Mouse (Mus musculus): ENCODE measurements around the gene Kcnmb4. TPM values are rescaled to one million over a fixed set of nuclear protein-coding genes. Genes with fewer than 3 reads are reported as not detected.
A peak's percentile ranks its signal among the peaks of the same experiment; 100 is the strongest.

Gene Kcnmb4
- polyA plus RNA-seq, 1 experiment from 2014 or later = 6.2 TPM

DNA sequence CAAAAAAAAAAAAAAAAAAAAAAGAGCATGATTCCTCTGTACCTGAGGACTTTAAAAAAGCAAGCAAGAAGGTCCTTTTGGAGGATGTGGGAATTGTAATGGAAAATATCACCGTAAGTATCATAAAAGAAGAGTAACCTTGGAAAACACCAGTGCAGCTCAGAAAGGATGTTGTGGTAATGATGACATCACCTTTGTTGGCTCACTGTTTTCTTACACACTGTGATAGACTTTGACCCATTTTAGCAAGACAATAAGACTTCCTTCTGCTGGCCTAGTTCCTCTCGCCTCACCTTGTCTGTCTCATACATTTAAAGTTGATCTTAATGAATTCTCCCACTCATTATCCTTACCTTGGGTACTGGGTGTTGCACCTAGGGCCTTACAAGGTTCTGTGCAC is 51.1 kb downstream of the Kcnmb4 start:
- no peak overlapping the region for H3K4me3 ChIP-seq (ENCODE audit: low read depth, low read length)
- no peaks in the 10 kb centered on the region for H3K36me3 ChIP-seq (ENCODE audit: control insufficient read depth, insufficient read depth, low read length)
- WGBS (ENCODE audit: insufficient replicate concordance) = 76% methylated on average over 2 of the region's 2 CpGs

DNA sequence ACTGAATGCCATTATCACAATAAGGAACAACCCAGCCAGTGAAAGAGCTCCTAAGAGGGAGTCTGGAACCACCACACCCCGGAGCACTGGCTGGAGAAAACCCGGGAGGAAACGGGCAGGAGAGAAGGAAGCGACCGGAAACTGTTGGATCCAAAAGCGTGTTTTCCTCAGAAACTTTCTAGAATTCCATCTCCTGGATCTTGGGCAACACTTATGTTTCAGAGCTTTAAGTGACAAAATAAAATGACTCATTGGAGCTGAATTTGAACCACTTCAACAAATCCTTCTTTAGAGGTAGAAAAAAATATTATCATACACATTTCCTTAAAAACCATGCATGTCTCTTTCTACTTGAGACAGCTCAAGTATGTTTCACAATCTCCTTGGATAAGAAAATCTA is 52.7 kb downstream of the Kcnmb4 start:
- Histone ChIP-seq H3K4me3 (ENCODE audit: low read depth, low read length) (no peak overlapping the region), H3K4me2 (no peak overlapping the region), H3K9ac (ENCODE audit: low read depth, low read length) (no peak overlapping the region), H3K9me3 (replicated peaks; ENCODE audit: control insufficient read depth, low read length) (no peaks in the 10 kb centered on the region; the same call in 1 of the 2 replicates), H3K36me3 (ENCODE audit: control insufficient read depth, insufficient read depth, low read length) (no peaks in the 10 kb centered on the region), H3K27ac (ENCODE audit: low read depth, low read length) (no peak overlapping the region), H3K4me1 (ENCODE audit: control insufficient read depth, insufficient read depth, low read length) (no peaks in the 10 kb centered on the region), H3K27me3 (ENCODE audit: control insufficient read depth, insufficient read depth, low read length) (no peaks in the 10 kb centered on the region)
- WGBS (ENCODE audit: insufficient replicate concordance) = 76% methylated on average over 6 of the region's 6 CpGs
- no peak for ATAC-seq (replicated peaks; ENCODE audit: insufficient number of reproducible peaks, low FRiP score, low TSS enrichment)

More for the DNA sequence above, 51.1 kb downstream of the Kcnmb4 start:
- Histone ChIP-seq H3K4me1 (ENCODE audit: control insufficient read depth, insufficient read depth, low read length) (no peaks in the 10 kb centered on the region), H3K27me3 (ENCODE audit: control insufficient read depth, insufficient read depth, low read length) (no peaks in the 10 kb centered on the region), H3K4me2 (no peak overlapping the region), H3K9me3 (replicated peaks; ENCODE audit: control insufficient read depth, low read length) (no peaks in the 10 kb centered on the region; the same call in 1 of the 2 replicates), H3K9ac (ENCODE audit: low read depth, low read length) (no peak overlapping the region), H3K27ac (ENCODE audit: low read depth, low read length) (no peak overlapping the region)
- no peak for ATAC-seq (replicated peaks; ENCODE audit: insufficient number of reproducible peaks, low FRiP score, low TSS enrichment)

DNA sequence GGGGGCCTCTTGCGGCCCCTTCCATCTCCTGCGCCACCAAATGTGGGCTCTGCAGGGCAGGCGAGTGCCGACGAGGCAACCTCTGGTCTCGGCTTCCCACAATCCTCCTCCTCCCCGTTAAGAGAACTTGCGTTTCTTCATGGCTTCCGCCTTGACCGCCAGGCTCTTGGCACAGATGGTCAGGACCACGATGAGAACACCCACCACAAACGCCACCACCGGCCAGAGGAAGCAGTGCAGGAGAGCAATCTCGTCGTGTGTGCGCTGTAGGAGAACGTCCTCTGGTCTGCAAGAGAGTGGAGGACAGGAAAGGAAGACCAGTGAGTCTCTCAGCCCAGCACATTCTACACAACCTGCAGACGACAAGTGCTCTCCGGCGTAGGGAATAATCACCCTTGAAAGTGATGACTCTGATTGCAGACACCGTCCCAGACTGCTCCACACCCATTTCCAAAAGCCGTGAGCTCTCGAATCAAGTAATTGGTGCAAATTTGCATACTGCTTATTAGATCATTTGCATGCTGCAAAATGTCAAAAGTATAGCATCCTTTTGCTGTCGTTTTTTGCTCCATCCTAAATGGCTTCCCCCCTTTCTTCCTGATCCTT is 55.5 kb downstream of the Kcnmb4 start:
- no peaks in the 10 kb centered on the region for H3K4me1 ChIP-seq (ENCODE audit: control insufficient read depth, insufficient read depth, low read length)
- H3K9me3 ChIP-seq (replicated peaks; ENCODE audit: control insufficient read depth, low read length) = no peaks in the 10 kb centered on the region; the same call in 1 of the 2 replicates
- no peaks in the 10 kb centered on the region for H3K36me3 ChIP-seq (ENCODE audit: control insufficient read depth, insufficient read depth, low read length)
- no peak overlapping the region for H3K4me3 ChIP-seq (ENCODE audit: low read depth, low read length)
- H3K9ac ChIP-seq (ENCODE audit: low read depth, low read length) = no peak overlapping the region
- no peak overlapping the region for H3K27ac ChIP-seq (ENCODE audit: low read depth, low read length)
- 55% methylated on average over 24 of the region's 24 CpGs for WGBS (ENCODE audit: insufficient replicate concordance)
- peak overlapping the region; percentile 24; the same call in 1 of the 2 replicates for H3K4me2 ChIP-seq
- no peak for ATAC-seq (replicated peaks; ENCODE audit: insufficient number of reproducible peaks, low FRiP score, low TSS enrichment)
- no peaks in the 10 kb centered on the region for H3K27me3 ChIP-seq (ENCODE audit: control insufficient read depth, insufficient read depth, low read length)

DNA sequence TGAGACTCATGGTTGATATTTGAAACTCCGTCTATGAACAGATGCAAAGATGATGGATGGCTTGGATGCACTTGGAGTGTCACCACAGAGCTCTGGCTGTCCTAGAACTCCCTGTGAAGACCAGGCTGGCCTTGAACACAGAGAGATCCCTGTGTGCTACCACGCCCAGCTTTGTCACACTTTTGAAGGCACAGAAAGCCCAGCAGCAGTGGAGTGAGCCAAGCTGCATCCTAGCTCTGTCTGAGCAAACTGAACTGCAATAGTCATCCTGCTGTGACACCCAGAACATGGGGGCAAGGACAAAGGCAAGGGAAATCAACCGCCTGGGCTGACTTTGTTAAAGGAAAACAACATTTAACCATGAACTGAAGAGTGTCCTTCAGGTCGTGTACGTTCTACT is 57.0 kb downstream of the Kcnmb4 start:
- Histone ChIP-seq H3K27ac (ENCODE audit: low read depth, low read length) (no peak overlapping the region), H3K9ac (ENCODE audit: low read depth, low read length) (no peak overlapping the region)
- WGBS (ENCODE audit: insufficient replicate concordance) = 48% methylated on average over 5 of the region's 5 CpGs

DNA sequence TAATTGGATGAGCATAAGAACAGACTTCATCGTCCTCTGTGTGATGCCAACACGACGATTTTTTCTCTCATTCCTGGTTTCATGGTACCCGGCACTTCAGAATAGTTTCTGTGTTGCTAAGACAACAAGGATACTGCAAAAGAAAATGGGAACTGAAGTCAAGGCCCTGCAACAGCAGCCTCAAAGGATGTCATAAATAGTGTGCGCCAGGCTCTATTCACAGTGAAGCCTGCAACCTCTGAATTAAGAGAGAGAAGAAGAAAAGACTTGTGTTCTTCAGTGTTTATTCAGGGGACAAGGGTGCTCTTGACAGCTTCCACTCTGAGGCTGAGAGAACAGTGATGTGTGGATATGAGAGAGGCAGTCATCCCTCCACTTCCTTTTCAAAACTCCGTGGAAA is 57.5 kb downstream of the Kcnmb4 start:
- Histone ChIP-seq H3K36me3 (ENCODE audit: control insufficient read depth, insufficient read depth, low read length) (no peaks in the 10 kb centered on the region), H3K4me2 (no peak overlapping the region), H3K4me1 (ENCODE audit: control insufficient read depth, insufficient read depth, low read length) (no peaks in the 10 kb centered on the region), H3K9ac (ENCODE audit: low read depth, low read length) (no peak overlapping the region), H3K4me3 (ENCODE audit: low read depth, low read length) (no peak overlapping the region), H3K27me3 (ENCODE audit: control insufficient read depth, insufficient read depth, low read length) (no peaks in the 10 kb centered on the region), H3K27ac (ENCODE audit: low read depth, low read length) (no peak overlapping the region), H3K9me3 (replicated peaks; ENCODE audit: control insufficient read depth, low read length) (no peaks in the 10 kb centered on the region; the same call in 1 of the 2 replicates)
- no peak for ATAC-seq (replicated peaks; ENCODE audit: insufficient number of reproducible peaks, low FRiP score, low TSS enrichment)
- 71% methylated on average over 6 of the region's 6 CpGs for WGBS (ENCODE audit: insufficient replicate concordance)

More for the DNA sequence above, 57.0 kb downstream of the Kcnmb4 start:
- no peaks in the 10 kb centered on the region; the same call in 1 of the 2 replicates for H3K9me3 ChIP-seq (replicated peaks; ENCODE audit: control insufficient read depth, low read length)
- no peak for ATAC-seq (replicated peaks; ENCODE audit: insufficient number of reproducible peaks, low FRiP score, low TSS enrichment)
- no peak overlapping the region for H3K4me3 ChIP-seq (ENCODE audit: low read depth, low read length)
- H3K4me2 ChIP-seq = no peak overlapping the region
- no peaks in the 10 kb centered on the region for H3K27me3 ChIP-seq (ENCODE audit: control insufficient read depth, insufficient read depth, low read length)
- H3K36me3 ChIP-seq (ENCODE audit: control insufficient read depth, insufficient read depth, low read length) = no peaks in the 10 kb centered on the region
- no peaks in the 10 kb centered on the region for H3K4me1 ChIP-seq (ENCODE audit: control insufficient read depth, insufficient read depth, low read length)

DNA sequence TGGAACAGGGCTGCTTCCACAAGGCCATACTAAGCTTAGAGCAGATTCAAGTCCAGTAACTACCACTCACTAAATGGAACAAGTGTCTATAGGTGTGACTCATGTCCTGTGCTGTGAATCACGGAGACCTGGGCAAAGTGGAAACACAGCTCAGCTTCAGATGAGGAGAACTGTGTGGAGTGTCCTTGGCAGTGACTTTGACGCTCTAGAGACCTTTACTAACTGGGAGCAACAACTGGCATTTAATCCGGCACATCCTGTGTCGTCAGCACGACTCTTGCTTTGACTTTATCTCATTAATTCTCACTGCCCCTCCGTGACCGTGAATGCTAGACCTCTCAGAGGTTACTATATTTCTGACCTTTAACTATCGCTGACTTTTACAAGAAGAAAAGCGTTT is 62.9 kb downstream of the Kcnmb4 start:
- H3K27ac ChIP-seq (ENCODE audit: low read depth, low read length) = no peak overlapping the region
- H3K36me3 ChIP-seq (ENCODE audit: control insufficient read depth, insufficient read depth, low read length) = no peaks in the 10 kb centered on the region
- H3K27me3 ChIP-seq (ENCODE audit: control insufficient read depth, insufficient read depth, low read length) = no peaks in the 10 kb centered on the region
- WGBS (ENCODE audit: insufficient replicate concordance) = 26% methylated on average over 9 of the region's 9 CpGs
- no peak overlapping the region for H3K4me2 ChIP-seq
- no peak overlapping the region for H3K9ac ChIP-seq (ENCODE audit: low read depth, low read length)
- H3K4me3 ChIP-seq (ENCODE audit: low read depth, low read length) = no peak overlapping the region
- H3K4me1 ChIP-seq (ENCODE audit: control insufficient read depth, insufficient read depth, low read length) = no peaks in the 10 kb centered on the region
- H3K9me3 ChIP-seq (replicated peaks; ENCODE audit: control insufficient read depth, low read length) = no peaks in the 10 kb centered on the region; the same call in 1 of the 2 replicates
- ATAC-seq (replicated peaks; ENCODE audit: insufficient number of reproducible peaks, low FRiP score, low TSS enrichment) = no peak

DNA sequence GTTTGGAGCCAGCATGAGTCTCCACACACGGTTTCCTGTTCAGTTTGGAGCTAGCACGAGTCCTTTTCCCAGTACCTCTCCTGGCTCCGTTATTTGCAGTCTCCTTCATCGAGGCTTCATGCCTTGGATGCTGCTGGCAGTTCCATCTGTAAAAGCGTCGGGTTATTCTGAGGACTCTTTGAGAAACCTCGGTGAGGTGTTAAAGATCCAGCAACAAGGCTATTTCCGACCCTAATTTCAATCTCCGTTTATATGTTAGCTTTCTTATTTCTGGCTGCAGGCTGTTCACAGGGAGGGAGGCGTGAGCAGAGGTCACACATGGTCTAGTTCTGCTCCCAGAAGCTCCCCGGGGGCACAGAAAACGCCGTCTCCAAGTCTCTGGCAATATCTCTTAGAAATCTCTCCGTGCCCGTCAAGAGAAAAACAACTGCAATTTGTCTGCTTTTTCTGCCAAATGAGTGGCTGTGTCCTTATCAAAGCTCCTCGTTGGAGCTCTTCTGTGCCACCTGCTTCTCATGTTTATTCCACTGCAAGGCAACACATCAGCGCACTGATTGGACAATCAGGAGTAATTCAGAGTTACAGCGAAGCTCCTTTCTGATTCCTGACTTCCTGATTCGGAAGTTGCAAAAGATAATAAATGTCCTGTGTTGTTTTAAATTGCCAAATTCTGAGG is 65.9 kb downstream of the Kcnmb4 start:
- 44% methylated on average over 19 of the region's 19 CpGs for WGBS (ENCODE audit: insufficient replicate concordance)
- Histone ChIP-seq H3K27ac (ENCODE audit: low read depth, low read length) (no peak overlapping the region), H3K9ac (ENCODE audit: low read depth, low read length) (no peak overlapping the region), H3K27me3 (ENCODE audit: control insufficient read depth, insufficient read depth, low read length) (no peaks in the 10 kb centered on the region), H3K4me3 (ENCODE audit: low read depth, low read length) (no peak overlapping the region), H3K4me1 (ENCODE audit: control insufficient read depth, insufficient read depth, low read length) (no peaks in the 10 kb centered on the region), H3K36me3 (ENCODE audit: control insufficient read depth, insufficient read depth, low read length) (no peaks in the 10 kb centered on the region), H3K4me2 (no peak overlapping the region), H3K9me3 (replicated peaks; ENCODE audit: control insufficient read depth, low read length) (no peaks in the 10 kb centered on the region)
- ATAC-seq (replicated peaks; ENCODE audit: insufficient number of reproducible peaks, low FRiP score, low TSS enrichment) = no peak

DNA sequence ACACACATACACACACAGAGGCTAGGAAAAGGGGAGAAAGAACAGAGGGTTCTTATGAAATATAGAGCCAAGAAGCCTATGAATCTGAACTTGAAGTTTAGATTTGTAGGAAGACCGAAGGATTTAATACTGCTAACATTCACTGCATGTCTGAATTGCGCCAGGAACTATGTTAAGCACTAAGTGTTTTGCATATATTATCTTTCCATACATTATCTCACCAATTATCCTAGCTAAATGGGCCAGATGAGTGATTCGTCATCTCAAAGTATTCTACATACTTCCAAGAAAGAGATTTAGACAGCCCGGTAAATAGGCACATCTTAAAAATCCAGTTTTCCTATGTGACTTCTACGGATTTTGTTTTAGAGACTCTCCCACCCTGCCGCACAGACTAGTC is 68.7 kb downstream of the Kcnmb4 start:
- H3K9ac ChIP-seq (ENCODE audit: low read depth, low read length) = no peak overlapping the region
- 91% methylated on average over 6 of the region's 6 CpGs for WGBS (ENCODE audit: insufficient replicate concordance)
- no peaks in the 10 kb centered on the region for H3K27me3 ChIP-seq (ENCODE audit: control insufficient read depth, insufficient read depth, low read length)
- H3K4me2 ChIP-seq = no peak overlapping the region
- no peaks in the 10 kb centered on the region for H3K9me3 ChIP-seq (replicated peaks; ENCODE audit: control insufficient read depth, low read length)
- H3K27ac ChIP-seq (ENCODE audit: low read depth, low read length) = no peak overlapping the region
- H3K4me1 ChIP-seq (ENCODE audit: control insufficient read depth, insufficient read depth, low read length) = no peaks in the 10 kb centered on the region
- no peak overlapping the region for H3K4me3 ChIP-seq (ENCODE audit: low read depth, low read length)
- H3K36me3 ChIP-seq (ENCODE audit: control insufficient read depth, insufficient read depth, low read length) = no peaks in the 10 kb centered on the region
- ATAC-seq (replicated peaks; ENCODE audit: insufficient number of reproducible peaks, low FRiP score, low TSS enrichment) = no peak

DNA sequence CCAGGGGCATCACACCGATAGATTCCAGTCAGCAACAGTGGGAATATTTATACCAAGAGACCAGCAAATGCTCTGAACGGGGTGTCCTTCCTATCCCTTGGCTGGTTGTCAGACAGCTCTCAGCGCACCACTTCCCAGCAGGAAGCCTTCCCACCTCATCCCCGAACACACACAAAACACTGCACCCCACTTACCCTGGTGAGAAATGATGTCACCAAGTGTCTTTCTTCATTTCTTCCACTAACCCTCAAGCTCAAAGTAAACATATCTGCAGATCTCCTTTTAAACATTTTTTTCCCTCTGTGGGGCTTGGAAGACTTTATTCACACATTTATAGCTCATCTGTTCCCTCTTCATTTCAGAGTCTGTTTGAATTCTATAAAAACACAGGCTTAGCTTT is 70.0 kb downstream of the Kcnmb4 start:
- ATAC-seq (replicated peaks; ENCODE audit: insufficient number of reproducible peaks, low FRiP score, low TSS enrichment) = no peak
- H3K4me2 ChIP-seq = no peak overlapping the region
- H3K9ac ChIP-seq (ENCODE audit: low read depth, low read length) = no peak overlapping the region
- H3K4me1 ChIP-seq (ENCODE audit: control insufficient read depth, insufficient read depth, low read length) = no peaks in the 10 kb centered on the region
- no peak overlapping the region for H3K27ac ChIP-seq (ENCODE audit: low read depth, low read length)
- H3K9me3 ChIP-seq (replicated peaks; ENCODE audit: control insufficient read depth, low read length) = no peaks in the 10 kb centered on the region
- H3K27me3 ChIP-seq (ENCODE audit: control insufficient read depth, insufficient read depth, low read length) = no peaks in the 10 kb centered on the region
- 58% methylated on average over 4 of the region's 4 CpGs for WGBS (ENCODE audit: insufficient replicate concordance)
- H3K36me3 ChIP-seq (ENCODE audit: control insufficient read depth, insufficient read depth, low read length) = no peaks in the 10 kb centered on the region
- no peak overlapping the region for H3K4me3 ChIP-seq (ENCODE audit: low read depth, low read length)

Data from heart, embryonic 11.5 days (tissue).